Mouse (Mus musculus) heart, adult 9 months (tissue): Measurements from ENCODE around the gene Actr6.

Experiments used
- DNase-seq, 2 experiments: peaks; one replicate each; pipeline ENCODE4 v3.0.0; 2022; ENCODE audit warnings: low spot score in 2 of 2

Gene Actr6

DNA sequence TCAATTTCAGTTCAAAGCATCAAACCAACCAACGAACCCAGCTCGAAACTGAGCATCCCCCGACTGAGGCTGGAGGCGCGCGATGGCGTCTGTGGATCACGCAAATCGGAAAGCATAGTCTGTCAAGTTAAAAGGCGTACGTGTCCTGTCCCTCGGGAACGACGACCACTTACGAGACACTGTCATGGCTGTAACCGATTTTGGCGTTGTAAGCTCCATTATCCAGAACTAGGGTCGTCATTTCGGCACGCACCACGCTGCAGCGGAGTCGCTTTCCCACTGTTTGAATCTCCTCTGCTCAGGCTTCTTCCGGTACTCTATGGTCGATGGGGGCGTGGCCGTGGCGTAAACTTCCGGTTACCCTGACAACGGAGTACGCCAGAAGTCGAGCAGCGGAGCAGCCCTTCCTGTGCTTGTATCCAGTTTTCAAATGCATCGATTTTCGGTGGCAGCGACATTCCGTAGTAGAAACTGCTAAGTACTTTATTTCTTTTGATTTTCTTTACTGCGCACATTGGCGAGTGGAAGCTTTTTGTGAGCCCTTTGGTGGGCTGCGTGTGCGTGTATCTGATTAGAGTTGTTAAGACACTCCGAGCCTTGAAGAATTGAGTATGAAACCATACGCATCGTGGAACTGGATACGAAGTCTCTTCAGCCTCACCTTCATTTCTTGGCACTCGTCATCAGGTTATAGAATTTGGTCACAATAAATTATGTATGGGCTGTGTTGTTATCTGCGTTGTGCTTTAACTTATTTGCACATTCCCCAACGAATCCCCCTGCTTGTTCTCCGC, at the start of gene Actr6:
Gene Actr6, minus strand, starts transcription at position 295 of the 794 bp plus-strand sequence.
- DNase-seq: peak; percentile 91 to 94

GRCm38 (mm10) chr10:89776029-89776428, 43.9 kb upstream of the Actr6 start:
- DNase-seq: no peak

DNA sequence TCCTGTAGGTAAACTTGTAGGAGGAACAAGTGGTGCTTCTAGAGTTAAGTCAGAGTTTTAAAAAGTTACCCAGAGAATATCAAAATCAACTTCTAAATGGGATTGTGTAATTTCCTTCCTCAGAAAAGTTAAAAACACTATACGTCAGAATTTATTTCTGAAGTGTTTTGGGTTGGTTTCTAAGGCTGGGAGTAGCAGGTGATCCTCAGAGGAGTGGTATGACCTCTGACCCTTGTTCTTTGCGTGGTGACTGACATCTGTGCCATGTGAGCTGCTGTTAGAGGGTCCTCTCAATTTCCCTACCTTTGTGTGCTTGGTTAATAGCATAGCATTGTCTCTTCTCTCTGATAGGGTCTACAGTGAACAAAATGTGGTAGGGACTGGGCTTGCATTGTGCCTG, 39.8 kb upstream of the Actr6 start:
- no peak for DNase-seq

GRCm38 (mm10) chr10:89769096-89769495, 37.0 kb upstream of the Actr6 start:
- DNase-seq: no peak

DNA sequence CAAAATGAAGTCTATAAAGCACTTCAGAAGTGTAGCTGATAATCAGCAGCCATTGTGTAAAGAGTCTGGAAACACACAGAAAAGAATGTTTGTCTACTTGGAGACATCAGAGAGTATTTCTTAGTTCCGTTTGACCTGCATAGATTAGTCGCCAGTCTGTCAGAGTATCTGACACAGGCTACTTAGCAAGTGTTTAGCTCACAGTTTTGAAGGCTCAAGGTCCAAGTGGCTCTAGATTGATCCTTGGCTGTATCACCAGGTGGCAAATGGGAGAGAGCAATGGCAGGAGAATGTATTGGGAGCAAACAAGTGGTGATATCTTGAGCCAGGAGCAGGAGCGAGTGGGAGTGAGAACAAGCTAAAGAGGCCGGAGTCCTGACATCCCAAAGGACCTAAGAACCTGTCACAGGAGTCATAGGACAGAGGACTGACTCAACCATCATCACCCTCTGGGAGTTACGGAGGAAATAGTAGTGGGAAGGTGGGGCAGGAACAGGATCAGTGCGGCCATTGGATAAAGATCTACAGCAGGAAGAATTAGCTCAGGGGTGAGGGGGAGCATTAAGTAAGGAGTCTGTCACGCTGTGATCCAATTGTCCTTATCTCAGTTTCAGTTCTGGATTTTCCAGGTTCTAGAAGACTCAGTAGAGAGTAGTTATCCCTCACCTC, 36.4 kb upstream of the Actr6 start:
- no peak for DNase-seq

DNA sequence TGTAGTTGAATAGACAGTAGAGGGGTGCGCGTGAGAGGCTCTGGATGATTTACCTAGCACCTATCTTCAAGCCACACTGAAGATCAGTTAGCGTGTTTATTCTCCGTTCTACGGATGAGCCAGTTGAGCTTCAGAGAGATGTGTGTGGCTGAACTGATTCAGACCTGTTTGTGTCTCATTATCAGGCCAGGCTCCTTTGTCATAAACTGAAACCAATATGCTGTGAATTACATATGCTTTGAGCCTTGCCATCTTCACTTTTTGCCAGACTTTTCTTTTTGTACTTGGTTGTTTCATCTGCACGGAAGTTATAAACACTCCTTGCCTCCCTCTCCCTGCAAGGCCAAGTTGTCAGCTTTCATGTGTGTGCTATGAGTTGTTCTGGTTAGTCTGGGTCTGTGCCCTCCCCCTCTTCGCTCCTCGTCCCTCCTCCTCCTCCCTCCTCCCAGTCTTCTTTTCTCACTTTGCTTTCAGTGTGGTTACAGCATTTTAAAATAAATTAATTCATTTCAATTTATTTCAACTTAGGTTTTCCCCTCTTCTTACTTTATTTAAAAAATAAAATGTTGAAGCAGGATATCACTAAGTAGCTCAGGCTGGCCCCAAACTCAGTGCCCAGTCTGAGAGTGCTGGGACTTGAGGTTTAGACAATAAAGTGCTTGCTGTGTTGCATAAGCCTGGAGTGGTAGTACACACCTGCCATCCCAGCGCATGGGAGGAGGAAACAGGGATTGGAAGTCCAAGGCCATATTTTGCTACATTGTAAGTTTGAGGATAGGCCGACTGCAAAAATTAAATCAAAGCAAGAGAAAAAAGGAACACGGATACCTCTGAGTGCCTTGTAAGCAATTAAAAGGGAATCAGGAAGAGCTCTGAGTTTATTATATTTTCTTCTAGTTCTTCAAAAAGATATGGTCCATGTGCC, 34.0 kb upstream of the Actr6 start:
- DNase-seq: no peak

- DNase-seq: no peak
These were observed 32.5 kb upstream of the Actr6 start for GRCm38 (mm10) chr10:89764457-89765121.

DNA sequence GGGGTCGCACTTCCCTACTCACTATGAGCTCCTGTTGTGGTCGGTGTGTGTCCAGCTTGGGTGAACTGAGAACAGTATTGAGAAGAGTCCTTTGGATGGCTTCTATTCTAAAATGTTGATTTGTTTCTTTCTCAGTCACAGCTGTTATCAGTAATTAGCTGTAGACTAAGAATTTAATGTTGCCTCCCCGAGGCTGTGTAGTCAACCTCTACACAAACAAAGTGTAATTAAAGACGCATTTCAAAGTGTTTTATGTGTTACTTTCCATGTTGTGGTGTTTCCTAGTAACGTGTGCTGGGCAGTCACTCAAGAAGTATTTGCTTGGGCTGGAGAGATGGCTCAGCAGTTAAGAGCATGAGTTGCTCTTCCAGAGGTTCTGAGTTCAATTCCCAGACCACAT, 28.7 kb upstream of the Actr6 start:
- no peak for DNase-seq

- DNase-seq: no peak
These were observed 23.1 kb upstream of the Actr6 start for GRCm38 (mm10) chr10:89755231-89755630.

- DNase-seq: no peak
These were observed 19.0 kb upstream of the Actr6 start for GRCm38 (mm10) chr10:89751069-89751468.

- DNase-seq: peak; percentile 36 to 41
These were observed 16.5 kb upstream of the Actr6 start for GRCm38 (mm10) chr10:89748619-89749018.

DNA sequence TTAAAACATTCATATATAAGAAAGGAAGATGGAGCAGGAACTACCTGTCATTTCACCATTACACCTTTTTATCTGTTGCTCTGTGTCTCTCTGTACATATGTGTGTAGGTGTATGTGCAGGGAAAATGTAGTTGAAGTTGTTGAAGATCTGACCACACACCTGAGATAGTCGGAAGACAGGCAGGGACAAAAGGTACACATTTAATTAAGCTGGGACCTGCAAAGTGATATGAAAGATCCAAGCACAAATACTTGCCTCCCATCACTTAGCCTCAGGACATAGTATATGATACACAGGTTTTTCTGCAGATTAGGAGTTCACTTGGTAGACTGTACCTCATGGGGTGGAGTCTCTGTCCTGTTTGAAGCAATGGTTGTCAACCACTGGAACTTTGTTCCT, 15.8 kb upstream of the Actr6 start:
- DNase-seq: no peak

GRCm38 (mm10) chr10:89747221-89747905, 15.3 kb upstream of the Actr6 start:
- no peak for DNase-seq

DNA sequence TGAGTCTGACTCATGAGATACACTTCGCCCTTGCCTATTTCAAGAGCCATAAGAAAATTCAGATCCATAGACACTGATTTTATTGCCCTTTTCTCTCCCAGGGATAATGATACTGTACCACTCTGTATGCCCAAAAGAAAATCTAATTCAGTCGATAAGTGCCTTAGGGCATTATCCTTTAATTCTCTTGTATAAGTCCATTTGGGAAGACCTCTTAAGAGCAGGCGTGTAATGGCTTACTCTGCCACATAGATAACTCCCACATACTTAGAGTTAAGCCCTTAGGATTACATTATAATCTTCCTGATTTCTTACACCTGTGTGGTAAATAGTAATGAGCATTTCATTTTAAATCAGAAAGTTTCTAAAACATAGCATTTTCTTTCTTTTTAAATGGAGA, 14.5 kb upstream of the Actr6 start:
- DNase-seq: no peak

DNA sequence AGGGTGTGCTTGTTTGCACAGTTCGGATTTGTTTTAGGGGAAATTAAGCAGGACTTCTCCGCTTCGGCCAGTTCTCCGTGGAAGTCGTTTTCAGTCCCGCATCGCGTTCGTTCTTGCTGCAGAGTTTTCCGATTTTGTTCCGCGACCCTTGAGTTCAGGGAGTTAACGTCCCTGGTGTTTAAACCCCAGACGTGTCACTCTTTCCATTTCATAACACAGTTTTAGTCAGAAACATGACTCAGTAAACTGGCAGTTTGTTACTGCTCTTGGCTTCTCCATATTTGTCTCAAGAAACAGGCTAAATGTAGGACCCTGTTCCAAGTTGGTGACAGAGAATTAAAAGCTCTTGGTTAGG, 13.5 kb upstream of the Actr6 start:
- peak; percentile 30 to 47 for DNase-seq

DNA sequence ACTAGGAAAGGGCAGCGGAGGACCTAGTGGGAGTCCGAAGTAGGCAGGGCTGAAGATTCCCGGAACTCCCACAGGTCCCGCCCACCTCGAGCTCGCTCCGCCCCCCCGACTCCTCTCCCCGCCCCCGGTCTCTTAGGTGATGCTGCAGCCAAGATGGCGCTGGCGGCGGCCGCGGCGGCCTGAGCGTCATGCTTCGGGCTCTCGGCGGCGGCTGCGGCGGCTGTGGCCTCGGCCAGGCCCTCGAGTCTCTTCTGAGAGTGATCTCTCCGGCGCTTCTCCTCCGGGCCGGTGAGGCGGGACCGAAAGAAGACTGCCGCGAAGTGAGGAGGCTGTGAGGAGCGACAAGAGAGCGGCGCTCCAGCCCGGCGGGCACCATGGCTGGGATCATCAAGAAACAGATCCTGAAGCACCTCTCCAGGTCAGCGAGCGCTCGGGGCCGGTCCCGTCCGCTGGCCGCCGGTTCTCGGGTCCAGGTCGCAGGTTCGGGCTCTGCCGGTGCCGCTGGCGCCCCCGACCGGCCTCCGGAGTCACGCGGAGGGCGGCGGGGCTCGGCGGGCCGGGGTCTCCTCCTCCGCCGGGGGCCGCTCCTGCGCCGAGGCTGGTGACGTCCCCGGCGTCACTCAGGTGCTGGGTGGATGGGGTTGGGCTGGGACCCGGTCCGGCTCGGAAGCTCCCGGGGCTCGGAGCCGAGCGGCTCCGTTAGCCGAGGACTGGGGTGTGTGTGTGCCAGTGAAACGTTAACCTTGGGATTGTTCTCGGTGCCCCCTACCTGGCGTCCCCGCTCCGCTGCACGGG, 13.0 kb upstream of the Actr6 start, which contains the start of gene Uhrf1bp1l:
Gene Uhrf1bp1l, plus strand, starts transcription at position 121 of the 795 bp plus-strand sequence.
- peak; percentile 86 to 88 for DNase-seq

- peak in 1 of 2 experiments; percentile 10 for DNase-seq
These were observed 12.2 kb upstream of the Actr6 start for GRCm38 (mm10) chr10:89744341-89744740.

- no peak for DNase-seq
These were observed 11.2 kb upstream of the Actr6 start for GRCm38 (mm10) chr10:89743266-89743665.

- DNase-seq: no peak
These were observed 8.9 kb upstream of the Actr6 start for GRCm38 (mm10) chr10:89740995-89741394.

- DNase-seq: no peak
These were observed 7.6 kb upstream of the Actr6 start for GRCm38 (mm10) chr10:89739703-89740102.
